Mouse (Mus musculus) ES-CJ7 (cell line): ENCODE data around the gene Tbc1d13.
A peak's percentile ranks its signal among the peaks of the same experiment; 100 is the strongest.

ENCODE experiments used
- DNase-seq: peaks from one replicate; pipeline ENCODE4 v3.0.0; 2011; ENCODE audit warnings: low read depth, low spot score

The Tbc1d13 gene

GRCm38 (mm10) chr2:30133613-30134377 lies at the start of gene Tbc1d13:
Tbc1d13 (plus strand) TSS chr2:30133746.
- peak; percentile 96 for DNase-seq

GRCm38 (mm10) chr2:30084113-30084512 lies 49.4 kb upstream of the Tbc1d13 start:
- DNase-seq: no peak

- peak; percentile 51 for DNase-seq
These were observed 48.9 kb upstream of the Tbc1d13 start for GRCm38 (mm10) chr2:30084632-30085031.

GRCm38 (mm10) chr2:30087310-30087709 lies 46.2 kb upstream of the Tbc1d13 start:
- peak; percentile 55 for DNase-seq

GRCm38 (mm10) chr2:30091521-30091920 lies 42.0 kb upstream of the Tbc1d13 start:
- DNase-seq: no peak

GRCm38 (mm10) chr2:30092280-30092918 lies 41.1 kb upstream of the Tbc1d13 start:
- no peak for DNase-seq

- DNase-seq: peak; percentile 99
These were observed 39.9 kb upstream of the Tbc1d13 start, which contains the start of gene Zdhhc12 for GRCm38 (mm10) chr2:30093471-30094207. Zdhhc12 (minus strand) TSS chr2:30093648.

- DNase-seq: peak; percentile 67
These were observed 39.3 kb upstream of the Tbc1d13 start for GRCm38 (mm10) chr2:30094208-30094588.

GRCm38 (mm10) chr2:30095882-30096527 lies 37.5 kb upstream of the Tbc1d13 start:
- peak; percentile 73 for DNase-seq

GRCm38 (mm10) chr2:30100214-30100613 lies 33.3 kb upstream of the Tbc1d13 start:
- peak; percentile 41 for DNase-seq

GRCm38 (mm10) chr2:30106364-30106763 lies 27.2 kb upstream of the Tbc1d13 start:
- peak; percentile 64 for DNase-seq

- no peak for DNase-seq
These were observed 25.9 kb upstream of the Tbc1d13 start for GRCm38 (mm10) chr2:30107646-30108045.

- DNase-seq: no peak
These were observed 25.3 kb upstream of the Tbc1d13 start for GRCm38 (mm10) chr2:30108260-30108659.

- DNase-seq: no peak
These were observed 22.0 kb upstream of the Tbc1d13 start for GRCm38 (mm10) chr2:30111500-30111899.

- DNase-seq: no peak
These were observed 21.0 kb upstream of the Tbc1d13 start for GRCm38 (mm10) chr2:30112564-30112963.

- DNase-seq: peak; percentile 80
These were observed 13.9 kb upstream of the Tbc1d13 start for GRCm38 (mm10) chr2:30119641-30120051.

GRCm38 (mm10) chr2:30120269-30120668 lies 13.3 kb upstream of the Tbc1d13 start:
- DNase-seq: no peak

- DNase-seq: no peak
These were observed 10.8 kb upstream of the Tbc1d13 start for GRCm38 (mm10) chr2:30122766-30123165.

- peak; percentile 35 for DNase-seq
These were observed 9.6 kb upstream of the Tbc1d13 start for GRCm38 (mm10) chr2:30123729-30124471.

GRCm38 (mm10) chr2:30124472-30125274 lies 8.9 kb upstream of the Tbc1d13 start, which contains the start of gene Zer1:
Zer1 (minus strand) TSS chr2:30124585.
- DNase-seq: peak; percentile 94
